Mouse (Mus musculus) left cerebral cortex, postnatal 25 days (tissue): ENCODE measurements around the gene Fdx1. TPM values are rescaled to one million over a fixed set of nuclear protein-coding genes. Genes with fewer than 3 reads are reported as not detected.
A peak's percentile ranks its signal among the peaks of the same experiment; 100 is the strongest.

Source experiments
- DNase-seq, 2 experiments: peaks; one replicate each; pipeline ENCODE4 v3.0.0; 2022; ENCODE audit warnings: low spot score in 2 of 2, mixed read lengths in 1 of 2
- intact Hi-C: fragments of 180-260 bp; cut with DNase I; formaldehyde crosslinking; loops from one replicate; pipeline ENCODE4 v1.15.1; 2025
- total RNA-seq, 2 experiments: library from RNA; stranded (reverse); gene quantifications; 2 replicates each; pipeline ENCODE4 v1.2.3; 2021

The Fdx1 gene
- total RNA-seq, 2 experiments from 2014 or later, result 18.3 to 19.4 TPM

DNA sequence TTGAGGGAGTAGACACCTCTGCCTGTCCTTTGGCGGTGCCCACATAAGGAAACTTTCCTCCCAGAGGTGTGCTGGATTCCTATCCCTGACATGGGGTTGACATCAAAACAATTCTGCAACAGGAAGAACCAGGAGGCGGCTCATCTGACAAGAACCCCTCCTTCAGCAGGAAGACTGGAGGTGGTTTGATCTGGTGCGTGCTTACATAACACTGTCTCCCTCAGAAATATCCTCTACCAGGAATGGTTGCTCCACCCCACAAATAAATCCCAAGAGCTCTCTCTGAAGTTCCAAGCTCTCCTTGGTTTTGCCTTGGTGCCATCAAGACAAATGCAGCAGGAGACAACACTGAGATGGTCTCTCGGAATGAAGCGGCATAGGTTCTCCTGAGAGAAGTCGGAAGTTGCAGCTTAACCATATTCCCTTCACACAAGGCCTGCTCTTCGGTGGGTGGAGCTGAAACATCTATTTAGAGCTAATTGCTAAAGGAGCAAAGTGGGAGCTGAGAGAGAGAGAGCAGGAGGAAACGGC lies 38.7 kb downstream of the Fdx1 start:
- DNase-seq, result peak; percentile 49 to 85
- intact Hi-C loops, result no loop called here

DNA sequence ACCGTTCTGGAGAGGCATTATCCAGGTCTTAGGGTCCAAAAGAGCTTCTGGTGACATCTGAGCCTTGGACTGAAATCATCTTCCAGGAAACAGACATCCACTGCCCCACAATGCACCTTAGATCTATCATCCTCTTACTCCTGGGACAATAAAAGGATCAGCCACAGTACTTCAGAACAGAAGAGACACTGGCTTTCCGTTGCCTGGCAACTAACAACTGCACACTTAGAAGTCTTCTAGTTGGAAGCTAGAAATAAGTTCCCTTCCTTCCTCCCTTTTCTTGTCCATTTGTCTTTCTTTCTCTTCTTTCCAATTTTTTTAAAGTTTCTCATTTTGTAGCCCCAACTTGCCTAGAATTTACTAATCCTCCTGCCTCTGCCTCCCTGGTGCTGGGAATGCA lies 40.6 kb downstream of the Fdx1 start:
- intact Hi-C loops, result no loop called here
- peak in 1 of 2 experiments; percentile 62 for DNase-seq

DNA sequence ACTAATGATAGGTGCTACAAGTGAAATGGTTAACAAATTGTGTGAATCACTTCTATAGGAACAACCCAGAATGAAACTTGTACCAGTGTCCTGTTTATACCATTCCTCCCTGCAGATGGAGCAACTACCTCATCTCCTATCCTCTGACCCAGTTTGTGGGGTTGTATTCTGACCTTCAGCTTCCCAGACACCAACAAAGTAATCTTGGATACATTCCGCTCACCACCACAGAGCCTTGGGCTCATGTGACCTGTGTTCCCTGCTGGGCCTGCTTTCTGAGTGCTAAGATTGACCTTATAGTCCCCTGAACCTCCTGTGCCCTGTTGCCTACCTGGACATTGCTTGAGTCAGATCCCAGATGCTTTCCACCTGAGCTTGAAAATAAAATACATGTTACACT lies 47.8 kb downstream of the Fdx1 start:
- intact Hi-C loops, result no loop called here
- no peak for DNase-seq

DNA sequence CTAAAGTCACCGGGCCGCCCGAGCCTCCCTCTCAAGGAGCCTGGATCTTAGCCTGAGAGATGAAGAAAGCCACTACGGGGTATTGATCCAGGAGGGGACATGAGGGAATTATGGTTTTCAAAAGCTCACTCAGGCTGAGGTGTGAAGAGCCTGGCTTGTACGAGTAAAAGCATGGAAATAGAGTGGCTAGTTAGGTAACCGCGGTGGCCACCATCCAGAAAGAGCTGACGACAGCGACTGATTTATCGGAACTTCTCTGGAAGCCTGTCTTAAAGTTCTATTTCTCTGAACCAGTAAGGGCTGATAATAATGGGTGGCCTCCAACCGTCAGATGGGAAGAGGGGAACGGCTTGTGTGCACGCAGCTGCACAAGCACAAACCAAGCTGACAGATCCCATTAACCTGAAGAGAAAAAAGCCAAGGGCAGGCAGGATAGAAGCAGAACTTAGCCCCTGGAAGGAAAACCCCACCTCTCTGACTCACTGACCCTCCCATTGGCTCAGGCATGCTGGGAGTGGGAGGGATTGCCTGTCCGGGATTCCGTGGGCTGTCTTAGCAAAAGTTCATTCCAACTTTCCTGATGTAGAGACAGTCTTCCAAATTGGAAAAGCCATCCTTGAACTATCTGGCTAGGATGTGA lies 48.8 kb downstream of the Fdx1 start:
- intact Hi-C loops, result no loop called here
- no peak for DNase-seq

DNA sequence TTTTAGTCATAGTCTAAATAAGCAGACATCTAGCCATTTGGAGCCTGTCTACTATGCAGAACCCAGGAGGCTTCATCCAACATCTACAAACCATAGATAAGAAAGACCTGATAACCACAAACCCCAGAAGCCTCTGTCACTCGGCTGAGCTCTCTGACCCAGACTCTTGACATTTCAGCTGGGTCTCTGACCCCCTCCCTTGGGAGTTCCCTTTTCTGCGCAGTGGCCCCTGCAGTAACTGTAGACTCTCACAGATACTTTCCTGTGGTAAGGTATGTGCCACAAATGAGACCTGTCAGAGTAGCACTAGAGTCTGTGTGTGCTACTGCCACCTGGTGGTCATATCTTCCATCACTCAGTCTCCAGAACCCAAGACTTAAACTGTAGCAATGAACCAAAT lies 54.5 kb downstream of the Fdx1 start:
- intact Hi-C loops, result loop anchor here (1.0 to 5.0 kb wide), 3 partner anchors 132 to 747 kb away; no protein-coding TSS in a partner anchor
- DNase-seq, result peak; percentile 78 to 87

DNA sequence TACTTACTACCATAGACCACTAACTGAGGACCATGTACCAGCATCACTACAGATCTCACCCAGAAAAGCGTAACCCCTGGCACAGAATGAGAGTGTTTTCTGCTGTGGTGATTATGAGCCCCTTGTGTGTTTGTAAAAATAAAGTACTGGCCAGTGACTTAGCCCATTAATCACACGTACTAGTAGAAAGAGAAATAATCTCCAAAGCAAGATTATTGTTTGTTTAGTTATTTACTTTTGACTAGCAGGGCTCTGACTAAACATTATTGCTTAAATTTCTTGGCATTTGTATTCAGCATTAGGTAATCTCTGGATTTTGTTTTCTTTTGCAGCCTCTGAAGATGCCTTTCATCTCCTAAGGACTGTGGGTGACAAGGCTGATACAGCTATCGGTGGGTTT lies 55.1 kb downstream of the Fdx1 start:
- intact Hi-C loops, result loop anchor here (5.0 kb wide), 2 partner anchors 131 to 746 kb away; no protein-coding TSS in a partner anchor

DNA sequence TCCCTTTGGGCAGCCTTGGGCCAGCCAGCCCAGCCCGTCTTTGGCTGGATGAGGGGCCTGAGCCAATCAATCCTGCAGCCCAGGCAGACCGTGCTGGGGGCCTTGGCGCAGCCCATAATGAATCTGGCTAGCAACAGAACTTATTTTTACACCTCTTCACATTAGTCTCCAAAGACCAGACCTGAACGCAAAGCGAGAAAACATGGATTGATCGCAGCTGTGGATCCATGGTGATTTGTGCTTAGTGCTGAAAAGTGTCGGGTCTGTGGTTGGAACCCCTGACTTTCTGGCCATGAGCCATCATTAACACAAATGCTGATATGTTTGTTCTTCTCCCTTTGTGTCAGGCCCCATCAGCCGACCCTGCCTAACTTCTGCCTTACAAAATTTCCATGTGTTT lies 56.4 kb downstream of the Fdx1 start:
- intact Hi-C loops, result loop anchor here (5.0 kb wide), 2 partner anchors 130 to 745 kb away; no protein-coding TSS in a partner anchor

More for the DNA sequence above, 55.1 kb downstream of the Fdx1 start:
- no peak for DNase-seq

More for the DNA sequence above, 56.4 kb downstream of the Fdx1 start:
- DNase-seq, result no peak

Other genes with a start within 250 kb of the Fdx1 start
- gene Arhgap20, start 198.2 kb downstream of the Fdx1 start, total RNA-seq, result 10 to 100 TPM; 79.7 to 94.2 TPM
- gene Rdx, start 83.6 kb upstream of the Fdx1 start, total RNA-seq, result 10 to 100 TPM; 45.5 to 50.0 TPM
- 10 to 100 TPM; 13.1 to 14.1 TPM for gene Zc3h12c, start 205.0 kb upstream of the Fdx1 start, total RNA-seq